Mouse (Mus musculus) heart, postnatal 0 days (tissue): Measurements from ENCODE around the gene Sde2.

Experiments used
- CTCF ChIP-seq: IDR thresholded peaks from 2 replicates; pipeline ENCODE4 v1.5.1; 2016; ENCODE audit warnings: antibody characterized with exemption, control low read depth, low read depth
- EP300 ChIP-seq: IDR thresholded peaks from 2 replicates; pipeline ENCODE4 v1.6.1; 2016; ENCODE audit warnings: antibody characterized with exemption, low read depth

DNA sequence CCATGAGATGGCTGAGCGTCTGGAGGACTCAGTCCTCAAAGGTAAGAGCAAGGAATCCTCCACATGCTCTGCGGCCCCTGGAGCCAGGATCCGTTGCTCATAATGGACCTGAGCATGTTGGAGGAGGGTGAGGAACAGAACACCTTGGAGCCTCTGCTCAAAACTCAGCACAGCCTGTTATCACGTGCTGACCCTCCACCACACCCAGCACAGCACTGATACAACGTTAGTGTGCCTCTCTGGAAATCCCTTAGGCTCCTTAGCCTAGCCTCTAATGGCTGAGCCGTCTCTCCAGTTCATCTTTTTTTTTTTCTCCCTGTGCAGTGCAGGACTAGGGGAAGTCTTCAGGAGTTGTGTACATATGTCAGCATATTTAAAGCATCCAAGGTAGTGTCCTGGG, 9.1 kb downstream of the Sde2 start:
- TF ChIP-seq CTCF (no peak), EP300 (no peak)
